In genomic region chr11:6602662-6603061, GRCm38 (mm10) we compare ENCODE assay signal across 21 mouse cellular contexts. TPM values are rescaled to one million over a fixed set of nuclear protein-coding genes. Genes with fewer than 3 reads are reported as not detected.
DNase-seq lines count a peak whose midpoint lies in the region; ATAC-seq and TF ChIP-seq lines count a peak whose summit lies in the region.
"Had no signal": no experiment of that assay in that cellular context is flagged by ENCODE, and none has a peak within 500 bp of the region (broad histone marks: within the 10 kb centered on the region; RNA-seq: fewer than 3 reads in every experiment).

No protein-coding gene starts in this region.

- DNase-seq in neural tube, embryonic 10.5 days (ENCODE audit: extremely low spot score, low spot score), result no peak
- no peak for DNase-seq in forebrain, postnatal 0 days
- DNase-seq in midbrain, embryonic 11.5 days (ENCODE audit: low spot score, missing footprints), result no peak
- DNase-seq in right cerebral cortex, postnatal 25 days, result no peak
- DNase-seq in thymus, adult 2 months, result no peak
- DNase-seq: heart, adult 18-20 months; kidney, adult 18-20 months; kidney, postnatal 14 days; lung, postnatal 14 days; right cerebral cortex, postnatal 14 days; thymus, adult 18-20 months had no signal

- H3K9me3 ChIP-seq in neural tube, embryonic 12.5 days, result no peaks in the 10 kb centered on the region
- H3K9me3 ChIP-seq in forebrain, postnatal 0 days (ENCODE audit: low read length), result no peaks in the 10 kb centered on the region
- H3K9me3 ChIP-seq in midbrain, embryonic 11.5 days (ENCODE audit: control insufficient read depth, low read length), result no peaks in the 10 kb centered on the region
- H3K9me3 ChIP-seq in neural tube, embryonic 14.5 days (ENCODE audit: control insufficient read depth, low read length), result no peaks in the 10 kb centered on the region
- H3K9me3 ChIP-seq: embryonic facial prominence, embryonic 15.5 days; limb, embryonic 15.5 days had no signal

- ATAC-seq in neural tube, embryonic 12.5 days (ENCODE audit: low FRiP score, low read depth), result no peak
- no peak for ATAC-seq in forebrain, postnatal 0 days
- no peak for ATAC-seq in midbrain, embryonic 11.5 days (ENCODE audit: low FRiP score)
- ATAC-seq in neural tube, embryonic 14.5 days (ENCODE audit: low read depth), result no peak

- H3K4me2 ChIP-seq in neural tube, embryonic 12.5 days (replicated peaks), result peak overlapping the region; percentile 76
- H3K4me2 ChIP-seq in forebrain, postnatal 0 days (ENCODE audit: low read depth), result peak overlapping the region; percentile 92; the same call in 1 of the 2 replicates
- 0 out of 2 replicates have a peak overlapping the region, but pooled peaks have one; percentile 69 for H3K4me2 ChIP-seq in midbrain, embryonic 11.5 days
- H3K4me2 ChIP-seq in neural tube, embryonic 14.5 days (ENCODE audit: low read depth, low read length), result peak overlapping the region; percentile 99
- H3K4me2 ChIP-seq: embryonic facial prominence, embryonic 15.5 days; limb, embryonic 15.5 days had no signal

- H3K9ac ChIP-seq in neural tube, embryonic 12.5 days, result peak overlapping the region; percentile 40; the same call in 1 of the 2 replicates
- no peak overlapping the region for H3K9ac ChIP-seq in forebrain, postnatal 0 days
- H3K9ac ChIP-seq in midbrain, embryonic 11.5 days (ENCODE audit: low read length), result no peak overlapping the region
- peak overlapping the region; percentile 17; the same call in 1 of the 2 replicates for H3K9ac ChIP-seq in neural tube, embryonic 14.5 days (replicated peaks; ENCODE audit: low read depth, low read length)
- H3K9ac ChIP-seq: embryonic facial prominence, embryonic 15.5 days; limb, embryonic 15.5 days had no signal

- no peak for TF ChIP-seq CTCF in forebrain, postnatal 0 days (IDR thresholded peaks at IDR 0.05; ENCODE audit: low read depth)
- TF ChIP-seq CTCF in thymus, adult 2 months (IDR thresholded peaks at IDR 0.05; ENCODE audit: borderline replicate concordance, control insufficient read depth, extremely low read depth, insufficient read depth, low read length, poor library complexity), result no peak

- H3K27me3 ChIP-seq in neural tube, embryonic 12.5 days (replicated peaks), result 0 out of 2 replicates have a peak, but pooled peaks cover 3% of the 10 kb centered on the region
- no peaks in the 10 kb centered on the region for H3K27me3 ChIP-seq in forebrain, postnatal 0 days (ENCODE audit: insufficient read depth, low read length)
- H3K27me3 ChIP-seq in midbrain, embryonic 11.5 days (ENCODE audit: control insufficient read depth, insufficient read depth, low read length), result no peaks in the 10 kb centered on the region
- no peaks in the 10 kb centered on the region for H3K27me3 ChIP-seq in neural tube, embryonic 14.5 days (ENCODE audit: control insufficient read depth, insufficient read depth, low read length)
- peaks cover 3% of the 10 kb centered on the region; the same call in 1 of the 2 replicates for H3K27me3 ChIP-seq in thymus, adult 2 months (ENCODE audit: control insufficient read depth, insufficient read depth, low read length)

- WGBS in neural tube, embryonic 12.5 days, result 86% methylated on average over 9 of the region's 9 CpGs
- WGBS in forebrain, postnatal 0 days, result 87% methylated on average over 8 of the region's 9 CpGs
- 73% methylated on average over 9 of the region's 9 CpGs for WGBS in midbrain, embryonic 11.5 days
- 80% methylated on average over 7 of the region's 9 CpGs for WGBS in neural tube, embryonic 14.5 days
- 91% methylated on average over 9 of the region's 9 CpGs for WGBS in thymus, adult 2 months

- H3K36me3 ChIP-seq in neural tube, embryonic 12.5 days, result peaks cover 34% of the 10 kb centered on the region
- peaks cover 27% of the 10 kb centered on the region; the same call in 1 of the 2 replicates for H3K36me3 ChIP-seq in forebrain, postnatal 0 days (ENCODE audit: insufficient read depth)
- H3K36me3 ChIP-seq in midbrain, embryonic 11.5 days (ENCODE audit: control insufficient read depth, insufficient read depth, low read length), result no peaks in the 10 kb centered on the region
- peaks cover 30% of the 10 kb centered on the region for H3K36me3 ChIP-seq in neural tube, embryonic 14.5 days (ENCODE audit: control insufficient read depth, insufficient read depth, low read length)
- peaks cover 11% of the 10 kb centered on the region for H3K36me3 ChIP-seq in thymus, adult 2 months (ENCODE audit: control insufficient read depth, insufficient read depth, low read length)

- no peak overlapping the region for H3K27ac ChIP-seq in neural tube, embryonic 12.5 days
- H3K27ac ChIP-seq in forebrain, postnatal 0 days (ENCODE audit: low read depth, low read length), result no peak overlapping the region
- H3K27ac ChIP-seq in midbrain, embryonic 11.5 days (ENCODE audit: low read depth, low read length), result no peak overlapping the region
- H3K27ac ChIP-seq in neural tube, embryonic 14.5 days (ENCODE audit: low read depth, low read length), result no peak overlapping the region
- no peak overlapping the region for H3K27ac ChIP-seq in thymus, adult 2 months (ENCODE audit: control insufficient read depth, insufficient read depth, low read length)
- H3K27ac ChIP-seq: embryonic facial prominence, embryonic 15.5 days; gastrocnemius, adult 2 months; limb, embryonic 15.5 days had no signal

- peaks cover 71% of the 10 kb centered on the region for H3K4me1 ChIP-seq in neural tube, embryonic 12.5 days
- H3K4me1 ChIP-seq in forebrain, postnatal 0 days (ENCODE audit: insufficient read depth), result peaks cover 45% of the 10 kb centered on the region
- peaks cover 37% of the 10 kb centered on the region for H3K4me1 ChIP-seq in midbrain, embryonic 11.5 days (ENCODE audit: control insufficient read depth, insufficient read depth, low read length)
- H3K4me1 ChIP-seq in neural tube, embryonic 14.5 days (ENCODE audit: control insufficient read depth, insufficient read depth, low read length), result peaks cover 52% of the 10 kb centered on the region
- H3K4me1 ChIP-seq in thymus, adult 2 months (replicated peaks; ENCODE audit: control insufficient read depth, insufficient read depth, low read length), result no peaks in the 10 kb centered on the region

- H3K4me3 ChIP-seq in neural tube, embryonic 12.5 days, result no peak overlapping the region
- H3K4me3 ChIP-seq in forebrain, postnatal 0 days (ENCODE audit: low read depth, low read length), result no peak overlapping the region; the same call in 1 of the 2 replicates
- H3K4me3 ChIP-seq in midbrain, embryonic 11.5 days (ENCODE audit: low read depth, low read length), result no peak overlapping the region
- H3K4me3 ChIP-seq in neural tube, embryonic 14.5 days (ENCODE audit: low read depth, low read length), result no peak overlapping the region
- no peak overlapping the region for H3K4me3 ChIP-seq in thymus, adult 2 months (ENCODE audit: control insufficient read depth, insufficient read depth, low read length)
- H3K4me3 ChIP-seq: embryonic facial prominence, embryonic 15.5 days; gastrocnemius, adult 2 months; limb, embryonic 15.5 days had no signal

- no peak for TF ChIP-seq POLR2A in thymus, adult 2 months (IDR thresholded peaks at IDR 0.05; ENCODE audit: control insufficient read depth, extremely low read depth, insufficient read depth, low read length, poor library complexity)

RNA-seq across cellular contexts. Expression of gene Nacad, which starts 3.2 kb away (rescaled TPM):
- 102 and 111 TPM in 2 replicates for polyA plus RNA-seq in neural tube, embryonic 12.5 days (2016; fragmentation: Nextera tagmentation; extraction: Ambion mirVana)
- 69.4 and 75.6 TPM in 2 replicates for total RNA-seq in forebrain, postnatal 0 days (2014; rRNA removed)
- polyA plus RNA-seq in forebrain, postnatal 0 days (2015; fragmentation: Nextera tagmentation; extraction: Ambion mirVana), result 46.4 and 61.3 TPM in 2 replicates
- 37.1 and 38.4 TPM in 2 replicates for polyA plus RNA-seq in midbrain, embryonic 11.5 days (2014; fragmentation: Nextera tagmentation; extraction: Ambion mirVana)
- polyA plus RNA-seq in neural tube, embryonic 14.5 days (2014; fragmentation: Nextera tagmentation; extraction: Ambion mirVana), result 77.6 and 96.8 TPM in 2 replicates
- 0.33 and 0.36 TPM in 2 replicates for polyA plus RNA-seq in thymus, adult 2 months (2012; rRNA removed)
- total RNA-seq: megakaryocyte-erythroid progenitor cell, adult 5-6 weeks had no signal

RNA-seq across cellular contexts. Expression of gene Tbrg4, which starts 23.2 kb away (rescaled TPM):
- 42.3 and 46.3 TPM in 2 replicates for polyA plus RNA-seq in neural tube, embryonic 12.5 days (2016; fragmentation: Nextera tagmentation; extraction: Ambion mirVana)
- total RNA-seq in forebrain, postnatal 0 days (2014; rRNA removed), result 32.2 and 41.9 TPM in 2 replicates
- 30.9 and 31.6 TPM in 2 replicates for polyA plus RNA-seq in forebrain, postnatal 0 days (2015; fragmentation: Nextera tagmentation; extraction: Ambion mirVana)
- polyA plus RNA-seq in midbrain, embryonic 11.5 days (2014; fragmentation: Nextera tagmentation; extraction: Ambion mirVana), result 35.5 and 38.3 TPM in 2 replicates
- polyA plus RNA-seq in neural tube, embryonic 14.5 days (2014; fragmentation: Nextera tagmentation; extraction: Ambion mirVana), result 30.6 and 33.4 TPM in 2 replicates
- polyA plus RNA-seq in thymus, adult 2 months (2012; rRNA removed), result 190 and 191 TPM in 2 replicates

RNA-seq across cellular contexts. Expression of gene Wap, which starts 35.8 kb away (rescaled TPM):
- polyA plus RNA-seq in neural tube, embryonic 12.5 days (2016; fragmentation: Nextera tagmentation; extraction: Ambion mirVana), result not detected in 2 replicates
- total RNA-seq in forebrain, postnatal 0 days (2014; rRNA removed), result not detected in 2 replicates
- polyA plus RNA-seq in forebrain, postnatal 0 days (2015; fragmentation: Nextera tagmentation; extraction: Ambion mirVana), result not detected in 2 replicates
- polyA plus RNA-seq in midbrain, embryonic 11.5 days (2014; fragmentation: Nextera tagmentation; extraction: Ambion mirVana), result not detected in 2 replicates
- polyA plus RNA-seq in neural tube, embryonic 14.5 days (2014; fragmentation: Nextera tagmentation; extraction: Ambion mirVana), result not detected in 2 replicates
- polyA plus RNA-seq in thymus, adult 2 months (2012; rRNA removed), result 0.56 and 1.2 TPM in 2 replicates
- total RNA-seq: ES-E14; gastrocnemius, adult 2 months; heart, adult 18-20 months; hematopoietic stem cell, adult 5-6 weeks; megakaryocyte-erythroid progenitor cell, adult 5-6 weeks had no signal
- polyA plus RNA-seq: embryonic facial prominence, embryonic 15.5 days; heart, embryonic 14.5 days; limb, embryonic 15.5 days; liver, embryonic 16.5 days had no signal

RNA-seq across cellular contexts. Expression of gene Ramp3, which starts 55.7 kb away (rescaled TPM):
- polyA plus RNA-seq in neural tube, embryonic 12.5 days (2016; fragmentation: Nextera tagmentation; extraction: Ambion mirVana), result 13.3 and 15.2 TPM in 2 replicates
- 12.9 and 21.1 TPM in 2 replicates for total RNA-seq in forebrain, postnatal 0 days (2014; rRNA removed)
- polyA plus RNA-seq in forebrain, postnatal 0 days (2015; fragmentation: Nextera tagmentation; extraction: Ambion mirVana), result 17.6 and 20.0 TPM in 2 replicates
- 4.2 and 4.7 TPM in 2 replicates for polyA plus RNA-seq in midbrain, embryonic 11.5 days (2014; fragmentation: Nextera tagmentation; extraction: Ambion mirVana)
- 26.3 and 26.6 TPM in 2 replicates for polyA plus RNA-seq in neural tube, embryonic 14.5 days (2014; fragmentation: Nextera tagmentation; extraction: Ambion mirVana)
- polyA plus RNA-seq in thymus, adult 2 months (2012; rRNA removed), result 7.8 and 9.0 TPM in 2 replicates
- total RNA-seq: hematopoietic stem cell, adult 5-6 weeks; megakaryocyte-erythroid progenitor cell, adult 5-6 weeks had no signal

RNA-seq across cellular contexts. Expression of gene Ccm2, which starts 56.0 kb away (rescaled TPM):
- 100 and 103 TPM in 2 replicates for polyA plus RNA-seq in neural tube, embryonic 12.5 days (2016; fragmentation: Nextera tagmentation; extraction: Ambion mirVana)
- 58.9 and 65.6 TPM in 2 replicates for total RNA-seq in forebrain, postnatal 0 days (2014; rRNA removed)
- 84.0 and 84.7 TPM in 2 replicates for polyA plus RNA-seq in forebrain, postnatal 0 days (2015; fragmentation: Nextera tagmentation; extraction: Ambion mirVana)
- polyA plus RNA-seq in midbrain, embryonic 11.5 days (2014; fragmentation: Nextera tagmentation; extraction: Ambion mirVana), result 72.8 and 81.6 TPM in 2 replicates
- 87.6 and 88.0 TPM in 2 replicates for polyA plus RNA-seq in neural tube, embryonic 14.5 days (2014; fragmentation: Nextera tagmentation; extraction: Ambion mirVana)
- 450 and 470 TPM in 2 replicates for polyA plus RNA-seq in thymus, adult 2 months (2012; rRNA removed)

Comparison
In these comparisons a context has a peak if more than half of its experiments do, and no peak if none do; other contexts are left out.
1. H3K9ac ChIP-seq: peak in neural tube, embryonic 12.5 days (single experiment) and neural tube, embryonic 14.5 days (single experiment); none in forebrain, postnatal 0 days (single experiment) and midbrain, embryonic 11.5 days (single experiment).
2. RNA of gene Nacad, which starts 3.2 kb away (polyA plus RNA-seq): 102 to 111 TPM in neural tube, embryonic 12.5 days, 77.6 to 96.8 TPM in neural tube, embryonic 14.5 days, 46.4 to 61.3 TPM in forebrain, postnatal 0 days and 37.1 to 38.4 TPM in midbrain, embryonic 11.5 days; 0.33 to 0.36 TPM in thymus, adult 2 months; every median in the first group is over 10 times any median in the second.
3. Peak in every context shown above with its lines, with median percentiles within 50 percentile points of each other: H3K4me2 ChIP-seq.